15 mouse cellular contexts compared by ENCODE assay signal in the genomic region with DNA sequence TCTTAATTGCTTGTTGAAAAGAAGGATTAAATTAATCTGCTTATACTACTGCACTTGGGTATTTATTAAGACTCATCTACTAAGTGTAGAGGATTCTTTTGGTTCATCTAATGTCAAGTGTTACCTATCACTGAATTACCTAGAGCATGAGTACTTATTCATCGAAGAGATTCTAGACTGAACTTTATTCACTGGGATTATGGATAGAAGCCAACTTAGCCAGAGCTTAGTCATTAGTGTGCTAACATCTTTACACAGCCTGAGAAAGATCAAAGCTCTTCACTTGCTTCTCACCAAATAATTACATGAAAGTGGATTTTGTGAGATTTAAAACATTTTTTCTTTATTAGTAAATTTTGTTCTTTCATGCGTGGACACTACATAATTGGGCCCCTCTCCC.
"Had no signal": no experiment of that assay in that cellular context is flagged by ENCODE, and none has a peak within 500 bp of the region (broad histone marks: within the 10 kb centered on the region; RNA-seq: fewer than 3 reads in every experiment).

No protein-coding gene starts in this region.

- H3K4me1 ChIP-seq: midbrain, embryonic 10.5 days; midbrain, embryonic 12.5 days; neural tube, embryonic 13.5 days; neural tube, embryonic 15.5 days had no signal

- H3K27me3 ChIP-seq: midbrain, embryonic 12.5 days; neural tube, embryonic 13.5 days; neural tube, embryonic 15.5 days had no signal

- DNase-seq: lung, embryonic 14.5 days; lung, postnatal 10 days; lung, postnatal 4 days; right cerebral cortex, adult 18-20 months; right cerebral cortex, postnatal 25 days; right cerebral cortex, postnatal 4 days; spleen, adult 18-20 months; thymus, adult 18-20 months; thymus, postnatal 14 days; thymus, postnatal 36 days had no signal

- H3K27ac ChIP-seq: midbrain, embryonic 10.5 days; midbrain, embryonic 12.5 days; neural tube, embryonic 13.5 days; neural tube, embryonic 15.5 days had no signal

- H3K9ac ChIP-seq: lung, embryonic 14.5 days; midbrain, embryonic 12.5 days; neural tube, embryonic 13.5 days; neural tube, embryonic 15.5 days had no signal

- H3K4me2 ChIP-seq: lung, embryonic 14.5 days; midbrain, embryonic 12.5 days; neural tube, embryonic 13.5 days; neural tube, embryonic 15.5 days had no signal

- H3K4me3 ChIP-seq: midbrain, embryonic 10.5 days; midbrain, embryonic 12.5 days; myocyte; neural tube, embryonic 13.5 days; neural tube, embryonic 15.5 days had no signal

- H3K36me3 ChIP-seq: midbrain, embryonic 10.5 days; midbrain, embryonic 12.5 days; neural tube, embryonic 13.5 days; neural tube, embryonic 15.5 days had no signal

- H3K9me3 ChIP-seq: midbrain, embryonic 10.5 days; midbrain, embryonic 12.5 days; neural tube, embryonic 13.5 days; neural tube, embryonic 15.5 days had no signal
